Mouse (Mus musculus) cerebellum, adult 18-20 months (tissue): ENCODE measurements around the gene Krt87.

Source experiments
- DNase-seq, 2 experiments: peaks; one replicate each; pipeline ENCODE4 v3.0.0; 2021

Krt87 gene

DNA sequence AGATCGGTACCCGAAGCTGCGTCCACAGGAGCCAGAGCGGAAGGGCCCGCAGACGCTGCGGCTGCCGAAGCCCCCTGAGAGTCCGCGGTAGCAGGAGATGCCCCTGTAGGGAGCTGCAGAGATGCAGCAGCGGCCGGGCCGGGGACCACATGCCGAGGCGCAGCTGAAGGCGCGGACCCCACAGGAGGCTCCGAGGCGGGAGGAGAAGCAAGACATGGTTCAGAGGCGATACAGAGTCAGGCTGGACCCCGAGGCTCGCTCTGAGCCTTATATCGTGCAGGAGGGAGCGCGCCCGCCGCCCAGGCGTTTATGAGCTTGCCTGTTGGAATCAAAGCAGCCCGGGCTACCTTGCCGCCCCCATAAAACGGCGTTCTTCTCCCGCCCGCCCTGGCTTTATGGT, at the start of gene Krt87:
Krt87 (minus strand) TSS at position 250 of the 400 bp plus-strand sequence.
- no peak for DNase-seq

DNA sequence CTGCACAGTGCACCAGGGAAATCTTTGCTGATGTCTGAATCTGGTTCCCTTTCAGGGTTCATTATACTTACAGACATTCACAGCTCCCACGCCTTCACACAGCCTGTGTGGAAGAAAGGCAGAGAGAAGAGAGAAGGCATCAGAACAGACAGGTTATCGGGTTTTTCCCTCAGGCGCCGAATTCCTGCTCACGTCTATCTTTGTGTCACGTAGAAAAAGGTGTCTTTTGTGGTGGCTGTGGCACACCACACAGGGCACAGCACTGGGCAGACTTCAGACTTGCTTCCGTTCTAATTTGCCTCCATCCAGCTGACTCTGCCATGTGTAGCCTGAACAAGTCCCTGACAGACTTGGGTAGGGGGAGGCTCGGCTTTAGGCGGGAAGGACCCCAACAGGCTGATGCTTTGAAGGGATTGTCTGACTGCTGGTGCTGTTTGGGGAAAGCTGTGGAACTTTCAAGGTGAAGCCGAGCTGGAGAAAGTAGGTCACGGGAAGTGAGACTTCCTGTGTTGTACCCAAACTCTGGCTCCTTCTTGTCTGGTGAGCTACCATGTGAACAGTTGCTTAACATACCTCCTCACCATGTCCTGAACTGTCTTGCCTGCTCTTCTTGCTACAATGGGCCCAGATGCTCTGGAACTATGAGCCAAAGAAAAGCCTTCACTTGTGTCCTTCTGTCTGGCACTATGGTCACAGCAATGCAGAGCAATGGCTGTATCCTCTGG, 47.5 kb upstream of the Krt87 start:
- no peak for DNase-seq

DNA sequence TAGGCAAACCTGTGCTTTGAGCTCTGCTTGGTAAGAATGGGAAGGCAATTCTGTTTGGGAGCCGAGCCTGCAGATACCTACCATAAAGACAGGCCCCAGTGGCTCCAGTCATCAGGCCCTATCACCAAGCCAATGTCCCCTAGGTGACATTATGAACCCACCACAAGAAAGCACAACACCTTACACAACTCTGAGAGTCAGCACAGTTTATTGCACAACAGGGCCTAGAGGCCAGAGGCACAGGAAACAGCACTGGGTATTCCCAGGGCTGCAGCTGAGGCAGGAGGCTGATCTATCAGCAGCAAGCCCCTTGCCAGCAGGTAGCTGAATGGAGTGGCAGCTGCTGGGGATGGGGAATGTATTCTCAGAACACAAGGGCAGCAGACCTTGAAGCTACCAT, 46.3 kb upstream of the Krt87 start:
- DNase-seq, result no peak

DNA sequence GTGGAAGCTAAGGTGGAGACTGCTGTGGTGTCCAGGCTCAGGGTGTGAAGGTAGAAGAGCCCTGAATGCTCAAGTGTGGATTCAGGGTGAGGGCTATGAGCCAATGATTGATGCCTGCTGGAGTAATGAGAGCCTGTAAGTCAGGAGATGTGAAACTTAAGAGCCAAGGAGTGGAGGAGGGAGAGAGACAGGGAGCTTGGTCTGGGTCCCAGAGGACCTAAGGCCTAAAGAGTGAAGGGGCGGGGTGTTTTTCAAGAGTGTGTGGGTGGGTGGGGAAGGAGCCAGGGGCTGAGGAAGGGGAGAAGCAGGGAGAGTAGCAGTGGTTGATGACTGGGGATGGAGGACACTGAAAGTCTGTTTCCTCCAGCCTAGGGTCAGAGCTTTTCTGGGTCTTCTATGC, 45.0 kb upstream of the Krt87 start:
- DNase-seq, result no peak

DNA sequence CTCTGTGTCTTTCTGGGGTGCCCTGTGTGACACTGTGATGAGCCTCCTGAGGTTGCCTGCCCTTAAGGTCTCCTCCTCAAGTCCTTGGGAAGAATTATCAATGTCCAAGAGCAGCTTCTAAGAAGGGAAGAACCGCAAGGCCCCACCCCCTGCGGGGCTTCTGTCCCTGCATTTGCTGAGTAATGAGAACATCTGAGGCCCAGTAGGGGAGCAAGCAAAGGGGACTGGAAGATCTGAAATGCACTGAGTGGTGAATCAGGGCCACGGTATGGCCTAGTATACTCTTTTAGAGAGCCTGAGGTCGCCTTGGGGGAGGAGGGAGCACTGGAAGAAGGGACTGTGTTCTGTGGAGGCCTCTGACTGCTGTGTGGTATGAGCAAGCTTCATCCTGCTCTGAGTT, 43.5 kb upstream of the Krt87 start:
- DNase-seq, result no peak

DNA sequence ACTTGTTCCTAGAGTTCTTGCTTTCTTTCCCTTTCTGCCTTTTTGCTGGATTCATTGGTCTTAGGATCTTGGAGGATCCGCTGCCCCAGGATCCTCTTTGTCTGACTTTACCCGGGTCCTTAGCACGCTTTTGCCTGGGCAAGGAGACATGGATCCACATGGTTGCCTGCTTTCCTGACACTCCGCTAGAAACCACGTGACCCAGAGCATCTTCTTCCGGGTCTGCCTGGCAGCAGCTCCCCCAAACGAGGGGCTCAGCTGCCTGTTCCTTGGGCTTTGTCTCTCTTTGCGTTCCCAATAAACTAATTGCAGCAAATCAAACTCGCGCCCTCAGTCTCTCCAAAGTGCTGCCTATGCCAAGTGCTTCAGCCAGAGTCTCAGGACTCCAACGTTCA, 41.1 kb upstream of the Krt87 start:
- DNase-seq, result no peak

DNA sequence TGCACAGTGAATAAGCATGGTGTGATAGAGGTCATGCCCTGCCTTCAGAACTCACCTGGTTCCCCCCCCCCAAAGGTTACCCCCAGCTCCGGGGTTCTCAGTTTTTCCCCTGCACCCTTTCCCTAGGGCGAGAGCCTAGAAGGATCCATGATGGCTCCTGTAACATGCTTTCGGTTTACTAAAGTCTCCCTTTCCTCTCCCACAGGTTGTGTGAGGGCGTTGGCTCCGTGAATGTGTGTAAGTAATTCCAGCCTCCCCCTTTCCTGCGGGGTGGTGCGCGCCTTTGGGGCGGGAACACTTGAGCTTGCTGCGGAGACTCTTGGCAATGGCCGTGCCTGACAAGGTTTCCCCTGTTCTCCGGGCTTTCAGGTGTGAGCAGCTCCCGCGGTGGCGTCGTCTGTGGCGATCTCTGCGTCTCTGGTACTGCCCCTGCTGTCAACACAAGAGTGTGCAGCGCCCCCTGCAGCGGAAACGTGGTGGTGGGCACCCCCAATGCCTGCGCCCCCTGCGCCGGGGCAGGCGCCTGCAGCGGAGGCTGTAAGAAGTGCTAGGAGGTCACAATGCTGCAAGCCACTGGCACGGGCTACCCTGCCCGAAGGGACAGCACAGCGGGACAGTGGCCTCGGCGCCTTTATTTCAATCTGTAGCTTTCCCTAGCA, 40.5 kb upstream of the Krt87 start:
- peak; percentile 20 to 35 for DNase-seq

DNA sequence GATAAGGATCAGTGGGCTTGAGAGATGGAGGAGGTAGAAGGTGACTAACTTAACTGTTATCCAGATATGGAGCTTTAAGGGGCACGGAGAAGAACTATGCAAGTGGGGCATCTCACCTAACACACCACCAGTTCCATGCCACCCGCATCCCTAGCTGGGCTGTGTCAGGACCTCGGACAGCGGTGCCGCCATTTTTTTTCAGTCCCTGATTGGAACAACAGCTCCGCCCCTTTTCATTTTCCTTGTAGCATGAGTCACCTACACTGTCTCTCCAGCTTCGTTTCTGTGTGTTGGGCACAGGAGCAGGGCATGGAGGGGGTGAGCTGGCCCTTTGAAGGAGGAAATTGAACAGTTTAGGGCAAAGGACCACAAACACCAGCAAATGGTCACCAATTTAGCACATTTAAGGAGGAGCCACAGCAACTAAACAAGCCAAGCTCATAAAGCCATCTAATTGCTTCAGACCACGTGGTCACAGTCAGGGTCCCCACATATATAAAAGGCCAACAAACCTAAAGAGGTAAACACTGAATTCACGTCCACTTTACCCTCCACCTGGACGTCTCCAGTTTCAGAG, 34.4 kb upstream of the Krt87 start, which contains the start of gene Krt86:
Krt86 (plus strand) TSS at position 527 of the 577 bp plus-strand sequence.
- DNase-seq, result no peak

DNA sequence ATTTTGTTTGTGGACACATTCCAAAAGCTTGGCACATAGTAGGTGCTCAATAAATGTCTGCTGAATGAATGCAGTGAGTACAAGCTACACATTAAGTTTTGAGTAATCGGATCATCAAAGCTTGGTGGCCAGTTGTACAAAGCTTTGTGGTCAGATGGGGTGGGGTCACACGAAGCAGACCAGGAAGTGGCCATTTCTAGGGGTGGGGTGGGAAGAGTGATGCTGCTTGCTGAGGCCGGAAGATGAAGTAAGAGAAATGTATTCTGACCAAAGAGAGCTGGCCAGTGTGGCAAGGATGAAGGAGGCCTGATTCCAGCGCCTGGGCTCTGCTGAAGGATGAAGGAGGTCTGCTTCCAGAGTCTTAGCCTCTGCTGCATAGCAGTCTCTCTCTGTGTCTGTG, 30.5 kb upstream of the Krt87 start:
- no peak for DNase-seq

DNA sequence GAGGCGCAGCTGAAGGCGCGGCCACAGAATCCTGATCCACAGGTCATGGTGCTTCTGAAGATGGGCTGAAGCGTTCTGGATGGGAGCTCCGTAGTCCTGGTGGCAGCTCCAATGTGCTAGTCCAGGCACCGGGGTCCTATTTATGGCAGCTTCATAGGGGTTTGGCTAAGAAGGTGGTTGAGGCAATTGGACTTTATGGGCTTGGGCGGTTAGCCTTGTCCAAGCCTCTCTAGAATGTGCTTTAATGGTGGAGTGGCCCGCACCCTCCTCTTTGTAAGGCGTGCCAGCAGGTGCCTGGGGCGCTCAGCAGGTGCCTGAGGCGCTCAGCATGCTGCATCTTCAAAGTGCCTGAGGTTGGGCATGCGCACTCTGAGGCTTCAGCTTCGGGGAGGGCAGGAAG, 25.0 kb upstream of the Krt87 start, which contains the start of gene Krt81:
Krt81 (minus strand) TSS at position 101 of the 400 bp plus-strand sequence.
- no peak for DNase-seq

DNA sequence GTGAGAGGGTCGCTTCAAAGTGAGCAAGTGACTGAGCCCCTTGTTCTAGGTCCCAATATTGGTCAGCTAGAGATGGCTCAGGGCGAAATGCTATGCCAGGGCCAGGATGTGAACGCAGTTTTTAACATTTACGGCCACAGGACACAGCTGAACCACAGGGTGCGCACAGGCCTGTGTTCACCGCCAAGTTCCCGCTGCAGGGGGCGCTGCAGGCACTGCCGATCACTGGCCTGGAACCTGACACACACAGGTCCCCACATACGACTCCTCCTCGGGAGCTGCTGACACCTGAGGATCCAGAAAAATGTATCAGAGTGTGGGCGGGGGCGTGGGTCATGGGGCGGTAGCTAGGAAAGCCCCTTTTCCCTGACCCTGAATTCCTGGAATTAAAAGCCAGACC, 20.7 kb upstream of the Krt87 start:
- no peak for DNase-seq

DNA sequence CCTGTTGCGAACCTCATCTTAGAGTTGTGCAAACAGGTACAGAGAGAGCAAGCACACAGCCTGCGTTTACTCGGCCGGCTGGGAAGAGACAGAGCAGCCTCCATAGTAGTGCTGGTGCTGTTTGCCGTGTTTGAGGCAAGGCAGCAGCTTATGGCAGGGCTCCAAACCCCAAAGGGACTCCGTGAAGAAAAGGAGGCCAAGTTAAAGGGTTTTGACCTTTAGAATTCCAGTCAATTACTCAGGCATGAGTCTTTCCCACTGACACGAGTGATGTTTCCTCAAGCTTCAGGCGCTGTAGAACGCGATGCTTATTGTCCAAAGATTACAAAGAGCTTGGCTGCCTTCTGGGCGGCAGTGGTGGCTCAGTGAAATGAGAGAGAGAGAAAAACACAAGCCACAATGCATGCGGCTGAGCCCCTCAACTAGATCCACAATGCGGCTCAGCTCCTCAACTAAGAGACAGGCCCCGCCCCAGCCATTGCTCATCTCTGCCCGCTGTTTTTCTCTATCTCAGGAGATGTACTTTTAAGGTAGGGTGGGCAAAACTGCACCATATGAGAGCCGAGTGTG, 19.8 kb upstream of the Krt87 start:
- no peak for DNase-seq

DNA sequence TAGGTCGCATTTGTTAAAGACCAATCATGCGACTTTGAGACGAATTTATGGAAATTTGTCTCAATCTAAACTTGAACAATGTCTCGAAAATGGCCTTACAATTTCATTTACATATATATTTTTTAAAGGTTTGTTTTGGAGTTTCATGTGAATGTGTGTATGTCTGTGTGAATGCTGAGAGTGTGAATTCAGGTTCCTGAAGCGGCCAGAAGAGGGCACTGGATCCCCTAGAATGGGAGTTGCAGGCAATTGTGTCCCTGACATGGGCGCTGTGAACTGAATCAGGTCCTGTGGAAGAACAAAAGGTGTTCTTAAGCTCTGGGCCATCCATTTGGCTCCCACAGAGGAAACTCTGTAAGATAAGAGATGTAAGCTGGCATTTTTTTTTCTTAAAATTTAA, 17.3 kb upstream of the Krt87 start:
- no peak for DNase-seq

DNA sequence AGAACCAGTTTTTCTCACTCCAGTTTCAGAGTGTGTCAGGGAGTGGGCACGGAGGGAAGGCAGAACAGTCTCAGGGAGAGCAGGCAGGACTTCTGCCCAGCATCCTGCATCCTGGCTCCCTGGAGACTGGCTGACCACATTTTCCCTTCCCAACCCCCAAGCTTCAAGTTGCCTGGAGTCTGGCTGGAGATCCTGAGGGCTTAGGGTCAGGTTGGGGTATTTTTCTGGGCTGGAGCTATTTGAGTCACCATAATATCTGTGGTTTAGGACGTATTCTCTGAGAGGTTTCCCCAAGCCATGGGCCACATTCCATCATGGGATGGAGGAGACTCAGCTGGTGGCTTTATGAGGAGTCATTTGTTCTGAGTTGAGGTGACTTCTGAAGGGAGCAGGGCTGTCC, 16.7 kb upstream of the Krt87 start:
- no peak for DNase-seq

DNA sequence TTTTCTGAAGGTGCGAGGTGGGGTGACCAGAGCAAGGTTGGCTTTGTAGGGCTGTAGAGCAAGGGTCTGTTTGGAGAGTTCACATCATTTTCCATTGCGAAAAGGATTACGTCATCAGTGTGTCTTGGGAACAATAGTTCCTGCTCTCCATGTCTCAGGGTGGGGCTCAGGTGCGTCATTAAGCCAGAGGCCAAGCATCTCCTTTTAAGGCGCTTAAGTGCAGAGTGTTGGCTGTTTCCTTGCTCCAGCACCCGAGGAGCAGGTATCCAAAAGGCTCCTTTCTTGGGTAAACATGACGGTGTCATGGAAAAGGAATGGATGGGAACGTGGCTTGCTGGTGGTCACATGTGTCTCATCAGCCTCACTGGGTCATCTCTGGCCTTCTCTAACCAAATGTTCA, 16.2 kb upstream of the Krt87 start:
- DNase-seq, result no peak

DNA sequence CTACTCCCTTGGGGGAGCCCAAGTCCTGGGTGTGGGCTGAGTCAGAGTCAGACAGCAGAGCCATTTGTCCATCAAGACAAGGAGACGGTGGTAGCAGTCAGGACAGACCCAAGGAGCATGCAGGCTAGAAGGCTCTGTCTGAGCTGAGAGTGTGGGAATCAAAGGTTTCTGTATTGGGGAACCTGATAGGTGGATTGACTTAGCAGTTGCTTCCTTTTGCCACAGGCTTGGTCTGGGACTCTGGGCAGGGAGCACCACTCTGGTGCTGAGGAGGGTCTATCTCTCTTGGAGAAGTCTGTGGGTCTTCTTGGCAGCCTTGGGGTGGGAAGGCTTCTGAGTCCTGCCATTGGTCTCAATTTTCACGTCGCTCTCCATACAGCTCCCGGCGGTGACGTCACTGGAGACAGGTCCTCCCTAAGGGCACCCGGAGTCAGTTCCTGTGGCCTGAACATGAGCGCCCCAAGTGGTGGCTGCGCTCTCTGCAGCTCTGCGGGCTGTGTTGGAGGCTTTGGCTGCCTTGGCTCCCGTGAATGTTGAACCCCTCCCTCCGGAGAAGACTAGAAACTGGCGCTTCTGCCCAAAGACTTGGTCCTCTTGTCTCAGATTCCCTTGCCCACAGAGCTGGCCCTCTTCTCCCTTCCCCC, 14.6 kb upstream of the Krt87 start:
- peak; percentile 75 to 79 for DNase-seq

DNA sequence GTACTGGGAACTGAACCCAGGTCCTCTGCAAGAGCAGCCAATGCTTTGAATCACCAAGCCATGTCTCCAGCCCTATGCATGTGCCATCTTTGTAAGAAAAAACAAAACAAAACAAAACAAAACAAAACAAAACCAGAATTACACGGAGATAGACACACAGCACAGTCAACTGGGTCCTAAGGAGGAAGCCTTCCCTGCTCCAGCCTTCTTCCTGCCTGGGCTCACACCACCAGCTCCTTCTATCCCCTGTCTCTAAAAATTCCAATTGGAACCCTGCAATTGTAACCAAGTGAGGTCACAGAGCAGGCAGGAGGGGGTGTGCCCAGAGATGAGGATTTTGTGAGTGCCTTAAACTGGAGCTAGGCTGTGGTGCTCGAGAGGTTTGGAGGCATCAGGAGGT, 8.8 kb upstream of the Krt87 start, which contains the start of gene Krt88:
Krt88 (plus strand) TSS at position 301 of the 400 bp plus-strand sequence.
- DNase-seq, result no peak

DNA sequence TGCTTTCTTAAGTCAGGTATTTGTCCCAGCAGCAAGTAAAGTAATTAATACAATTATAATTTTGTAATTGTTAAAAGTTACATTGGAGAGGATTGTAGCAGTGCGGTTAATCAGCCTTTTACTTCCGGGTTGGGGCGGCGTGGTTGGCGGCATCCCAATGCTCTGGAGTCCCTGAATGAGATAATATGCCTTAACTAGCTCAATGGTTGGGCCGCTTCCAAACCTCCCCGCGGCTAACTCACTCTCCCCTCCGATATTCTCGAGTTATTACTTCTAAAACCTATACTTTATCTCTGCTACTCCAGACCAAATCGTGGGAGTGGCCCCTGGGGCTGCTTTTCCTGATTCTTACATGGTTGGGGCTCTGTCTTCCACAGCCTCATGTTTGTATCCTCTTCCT, 8.0 kb upstream of the Krt87 start:
- no peak for DNase-seq

DNA sequence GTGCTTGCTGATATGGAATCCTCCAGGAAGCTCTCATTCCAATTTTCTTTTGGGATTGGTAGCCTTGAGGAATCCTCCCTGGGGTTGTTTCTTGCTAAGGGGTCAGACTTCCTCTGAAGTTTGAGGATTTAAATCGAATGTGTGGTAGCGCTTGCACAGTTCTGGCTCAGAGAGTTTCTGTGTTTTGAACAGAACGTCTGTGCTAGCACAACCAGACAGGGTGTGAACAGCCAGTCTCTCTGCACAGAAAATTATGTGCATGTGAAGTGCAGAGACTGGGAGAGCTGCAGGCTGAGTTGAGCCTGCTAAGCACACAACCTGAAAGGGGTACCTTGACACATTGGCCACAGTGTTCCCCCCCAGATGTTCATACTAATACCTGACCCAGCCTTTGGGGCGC, 2.2 kb upstream of the Krt87 start:
- no peak for DNase-seq

DNA sequence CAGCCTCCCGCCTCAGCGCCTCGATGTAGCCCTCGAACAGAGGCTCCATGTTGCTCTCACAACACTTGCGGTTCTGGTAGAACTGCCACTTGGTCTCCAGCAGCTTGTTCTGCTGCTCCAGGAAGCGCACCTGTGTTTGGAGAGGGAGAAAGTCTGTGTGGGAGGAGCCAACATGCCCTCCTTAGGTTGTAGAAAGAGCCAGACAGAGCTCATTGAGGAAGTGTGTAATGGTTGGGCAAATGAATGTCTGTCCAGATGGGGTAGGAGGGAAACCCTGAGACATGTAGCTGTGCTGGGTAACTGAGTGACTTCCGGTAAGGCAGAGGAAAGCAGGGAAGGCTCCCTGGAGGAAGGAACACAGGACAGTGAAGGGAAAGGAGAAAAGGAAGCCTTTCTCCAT, 2.0 kb downstream of the Krt87 start:
- DNase-seq, result no peak

DNA sequence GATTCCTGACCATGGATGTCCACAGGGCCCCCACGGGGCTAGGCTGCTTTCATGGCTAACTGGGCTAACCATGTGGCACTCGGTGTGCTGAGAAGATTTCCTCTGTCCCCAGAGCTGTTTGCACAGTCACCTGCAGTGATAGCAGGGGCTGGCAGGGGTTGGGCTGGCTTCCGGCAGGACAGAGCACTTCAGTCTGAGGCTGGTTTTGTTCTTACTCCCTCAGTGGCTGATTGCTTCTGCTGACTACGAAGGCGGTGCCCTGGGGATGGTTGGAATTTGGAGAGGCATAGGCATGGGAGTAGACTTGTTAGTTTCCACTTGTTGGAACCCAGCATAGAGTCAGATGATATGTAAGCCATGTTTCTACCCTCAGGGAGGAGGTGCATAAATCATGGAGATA, 13.7 kb downstream of the Krt87 start:
- no peak for DNase-seq

DNA sequence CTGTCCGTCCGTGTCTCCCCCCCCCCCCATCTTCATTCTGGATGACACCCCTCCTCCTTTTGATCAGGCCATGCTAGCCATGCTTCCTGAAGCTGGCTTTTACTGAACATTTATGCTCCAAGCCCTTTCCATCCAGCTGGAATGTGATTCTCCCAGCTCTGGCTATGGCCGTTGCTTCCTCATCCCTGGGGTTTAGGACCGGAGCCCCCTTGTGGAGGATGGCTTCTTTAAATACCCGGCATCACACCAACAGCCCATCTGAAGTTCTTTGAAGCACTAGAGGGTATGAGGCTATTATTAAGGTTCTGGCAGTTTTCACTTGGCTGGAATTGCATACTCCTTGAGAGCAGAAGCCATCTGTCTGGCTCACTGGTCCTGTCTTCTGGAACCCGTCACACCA, 17.7 kb downstream of the Krt87 start:
- no peak for DNase-seq

DNA sequence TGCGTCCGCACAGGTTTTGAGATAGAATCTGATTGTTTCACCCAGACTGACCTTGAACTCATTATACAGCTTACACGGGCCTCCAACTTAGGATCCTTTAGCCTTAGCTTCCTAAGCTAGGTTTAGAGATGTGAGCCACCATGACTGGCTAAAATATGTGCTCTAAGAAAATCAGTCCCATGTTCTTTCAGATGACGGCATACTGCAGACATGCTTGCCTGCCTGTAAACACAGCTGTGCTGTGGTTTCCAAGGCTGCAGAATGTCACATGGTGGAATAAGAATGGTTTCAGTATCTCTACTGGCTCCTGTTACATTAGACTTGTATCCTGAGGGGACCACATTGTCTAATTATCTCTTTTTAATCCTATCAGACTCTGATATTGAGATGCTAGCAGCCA, 19.7 kb downstream of the Krt87 start:
- no peak for DNase-seq
